Mouse (Mus musculus) CD4-positive, CD25-positive, alpha-beta regulatory T cell, adult 2 months (primary cell): ENCODE measurements around the gene A830005F24Rik.
"Not testable (repeated sequence)": the region's sequence is repeated elsewhere in the genome, so short reads cannot be mapped to it uniquely, and the experiment has no call there.

Source experiments
- DNase-seq: peaks from one replicate; pipeline ENCODE4 v3.0.0-alpha.2; 2012; ENCODE audit warnings: low read depth, low spot score

A830005F24Rik gene

GRCm38 (mm10) chr13:48513003-48513929, at the start of gene A830005F24Rik, which contains the start of gene Zfp169:
TSS of gene A830005F24Rik (plus strand) at chr13:48513570.
TSS of gene Zfp169 (minus strand) at chr13:48513451.
- DNase-seq = peak; percentile 96

GRCm38 (mm10) chr13:48464170-48464569, 49.2 kb upstream of the A830005F24Rik start:
- peak; percentile 67 for DNase-seq

- DNase-seq = no peak
Observed at GRCm38 (mm10) chr13:48466186-48466585, 47.2 kb upstream of the A830005F24Rik start.

- no peak for DNase-seq
Observed at GRCm38 (mm10) chr13:48468656-48469180, 44.7 kb upstream of the A830005F24Rik start.

- no peak for DNase-seq
Observed at GRCm38 (mm10) chr13:48483606-48484005, 29.8 kb upstream of the A830005F24Rik start.

GRCm38 (mm10) chr13:48490396-48491182, 22.8 kb upstream of the A830005F24Rik start:
- no peak for DNase-seq

GRCm38 (mm10) chr13:48493183-48493582, 20.2 kb upstream of the A830005F24Rik start:
- no peak for DNase-seq

GRCm38 (mm10) chr13:48497693-48498221, 15.6 kb upstream of the A830005F24Rik start:
- peak; percentile 66 for DNase-seq

GRCm38 (mm10) chr13:48498676-48499075, 14.7 kb upstream of the A830005F24Rik start:
- DNase-seq = no peak

GRCm38 (mm10) chr13:48502422-48502821, 10.9 kb upstream of the A830005F24Rik start:
- no peak for DNase-seq

GRCm38 (mm10) chr13:48508661-48509060, 4.7 kb upstream of the A830005F24Rik start:
- DNase-seq = no peak

- peak; percentile 77 for DNase-seq
Observed at GRCm38 (mm10) chr13:48515861-48516260, 2.5 kb downstream of the A830005F24Rik start.

- DNase-seq = not testable (repeated sequence)
Observed at GRCm38 (mm10) chr13:48519122-48519521, 5.8 kb downstream of the A830005F24Rik start.

GRCm38 (mm10) chr13:48525745-48526144, 12.4 kb downstream of the A830005F24Rik start:
- DNase-seq = peak; percentile 27

- peak; percentile 88 for DNase-seq
Observed at GRCm38 (mm10) chr13:48528123-48528871, 14.9 kb downstream of the A830005F24Rik start.

- no peak for DNase-seq
Observed at GRCm38 (mm10) chr13:48529028-48529427, 15.7 kb downstream of the A830005F24Rik start.

- DNase-seq = no peak
Observed at GRCm38 (mm10) chr13:48530685-48531084, 17.3 kb downstream of the A830005F24Rik start.

- DNase-seq = no peak
Observed at GRCm38 (mm10) chr13:48531448-48531847, 18.1 kb downstream of the A830005F24Rik start.

- DNase-seq = no peak
Observed at GRCm38 (mm10) chr13:48533441-48533840, 20.1 kb downstream of the A830005F24Rik start.

- DNase-seq = no peak
Observed at GRCm38 (mm10) chr13:48540488-48540887, 27.1 kb downstream of the A830005F24Rik start.

GRCm38 (mm10) chr13:48544391-48544790, 31.0 kb downstream of the A830005F24Rik start:
- no peak for DNase-seq
